Mouse (Mus musculus) bone marrow macrophage, adult 2 months (primary cell): ENCODE data around the gene Mcm10.

Experiments
- CTCF ChIP-seq: IDR thresholded peaks from 2 replicates; pipeline ENCODE4 v1.5.1; 2012; ENCODE audit warnings: low read depth, mild to moderate bottlenecking, low read length, moderate library complexity
- POLR2A ChIP-seq: IDR thresholded peaks from 2 replicates; pipeline ENCODE4 v1.6.1; 2012; ENCODE audit warnings: mild to moderate bottlenecking, low read depth, low read length, borderline replicate concordance

DNA sequence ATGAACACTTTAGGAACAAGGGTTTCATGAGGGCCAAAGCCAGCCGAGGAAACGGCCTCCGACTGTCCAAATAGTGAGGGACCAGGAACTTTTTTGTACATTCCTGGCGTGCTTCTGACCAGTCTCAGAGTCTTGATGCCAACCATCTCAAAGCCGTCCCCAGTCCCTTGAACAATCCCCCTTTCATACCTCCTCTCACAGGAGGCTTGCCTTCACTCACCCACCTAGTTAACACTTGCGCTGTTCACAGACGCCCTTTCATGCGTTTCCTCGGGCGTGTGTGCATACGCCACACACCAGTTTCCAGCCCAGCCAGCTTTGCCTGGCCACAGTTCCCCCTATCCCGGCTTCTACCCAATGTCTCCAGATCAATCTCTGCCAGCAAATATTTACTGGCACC, 54.6 kb downstream of the Mcm10 start:
- TF ChIP-seq CTCF = no peak
- TF ChIP-seq POLR2A = no peak
